Comparison of ENCODE assay signal across 8 mouse cellular contexts in the genomic region with DNA sequence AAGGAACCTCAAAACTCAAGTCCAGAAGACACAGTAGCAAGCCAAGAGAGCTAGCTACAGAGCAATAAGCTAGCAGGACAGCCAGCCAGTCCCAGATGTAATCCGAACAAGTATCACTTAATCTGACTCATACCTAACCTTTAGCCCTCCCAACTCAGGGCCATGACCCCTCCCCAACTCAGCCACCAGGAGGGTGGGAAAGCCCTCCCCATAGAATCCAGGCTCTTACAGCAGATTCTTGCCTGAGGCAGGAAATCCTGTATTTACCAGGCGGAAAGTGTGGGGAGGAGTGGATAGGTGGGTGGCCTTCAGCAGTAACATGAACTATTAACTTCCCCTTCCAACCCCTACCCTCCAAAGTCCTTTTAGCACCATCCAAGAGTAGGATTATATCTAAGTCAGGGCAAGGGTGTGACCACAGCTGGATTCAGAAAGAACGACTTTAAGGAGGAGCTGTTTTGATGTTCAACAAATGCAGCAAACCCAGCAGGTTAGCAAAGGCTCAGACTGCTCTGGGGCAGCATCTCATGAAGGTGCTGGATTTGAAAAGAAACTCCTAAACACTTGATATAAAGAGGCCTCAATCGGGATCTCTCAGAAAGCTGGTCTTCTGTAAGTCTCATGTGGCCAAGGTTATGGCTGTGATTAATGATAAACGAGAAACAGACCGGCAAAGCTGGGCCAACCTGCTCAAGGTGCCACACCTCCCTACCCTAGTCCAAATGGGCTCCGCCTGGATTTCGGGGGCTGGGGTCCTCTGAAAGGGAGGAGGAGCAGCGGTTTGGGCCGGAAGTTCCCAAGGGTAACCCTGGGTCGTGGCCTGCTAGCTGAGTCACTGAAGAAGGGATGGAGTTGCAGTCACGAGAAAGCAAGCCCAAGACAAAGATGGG. TPM values are rescaled to one million over a fixed set of nuclear protein-coding genes. Genes with fewer than 3 reads are reported as not detected.
DNase-seq lines count a peak whose midpoint lies in the region; ATAC-seq and TF ChIP-seq lines count a peak whose summit lies in the region.

Rnd2 (plus strand) TSS at position 789 of the 890 bp plus-strand sequence.

- no peak for TF ChIP-seq CTCF in gastrocnemius, adult 2 months (IDR thresholded peaks at IDR 0.05)
- no peak for TF ChIP-seq CTCF in liver, postnatal 0 days (IDR thresholded peaks at IDR 0.05; ENCODE audit: low read depth)

- TF ChIP-seq EP300 in liver, postnatal 0 days (IDR thresholded peaks at IDR 0.05; ENCODE audit: low read depth), result no peak

- H3K9me3 ChIP-seq in forebrain, embryonic 11.5 days (ENCODE audit: control insufficient read depth, low read length), result no peaks in the 10 kb centered on the region
- no peaks in the 10 kb centered on the region for H3K9me3 ChIP-seq in kidney, embryonic 14.5 days (ENCODE audit: control insufficient read depth, low read length)
- no peaks in the 10 kb centered on the region for H3K9me3 ChIP-seq in liver, postnatal 0 days (ENCODE audit: low read length)
- no peaks in the 10 kb centered on the region for H3K9me3 ChIP-seq in stomach, embryonic 15.5 days

- intact Hi-C loops in gastrocnemius, adult 2 months (cut with DNase I), result loop anchor here (5.0 kb wide), 1 partner anchor 88 kb away; the partner anchor contains the start of genes Brca1 and Nbr1
- intact Hi-C loops in gastrocnemius, postnatal 36 days (cut with DNase I), result no loop called here

- no peaks in the 10 kb centered on the region for H3K36me3 ChIP-seq in forebrain, embryonic 11.5 days (ENCODE audit: control insufficient read depth, insufficient read depth, low read length)
- H3K36me3 ChIP-seq in kidney, embryonic 14.5 days (ENCODE audit: control insufficient read depth, insufficient read depth, low read length), result peaks cover 14% of the 10 kb centered on the region; the same call in 1 of the 2 replicates
- no peaks in the 10 kb centered on the region for H3K36me3 ChIP-seq in liver, postnatal 0 days (replicated peaks; ENCODE audit: insufficient read depth, low read length)
- H3K36me3 ChIP-seq in stomach, embryonic 15.5 days, result peaks cover 9% of the 10 kb centered on the region

- peaks cover 20% of the 10 kb centered on the region for H3K4me1 ChIP-seq in forebrain, embryonic 11.5 days (replicated peaks; ENCODE audit: control insufficient read depth, insufficient read depth, low read length)
- H3K4me1 ChIP-seq in kidney, embryonic 14.5 days (ENCODE audit: control insufficient read depth, insufficient read depth, low read length), result peaks cover 43% of the 10 kb centered on the region
- peaks cover 31% of the 10 kb centered on the region for H3K4me1 ChIP-seq in liver, postnatal 0 days (ENCODE audit: insufficient read depth)
- H3K4me1 ChIP-seq in stomach, embryonic 15.5 days, result peaks cover 39% of the 10 kb centered on the region

- peak within 1 kb of the TSS; percentile 96 for H3K4me2 ChIP-seq in forebrain, embryonic 11.5 days (ENCODE audit: low read depth, low read length, severe bottlenecking)
- H3K4me2 ChIP-seq in kidney, embryonic 14.5 days (replicated peaks; ENCODE audit: low read depth, low read length), result peak within 1 kb of the TSS; percentile 99
- H3K4me2 ChIP-seq in liver, postnatal 0 days (ENCODE audit: low read depth, low read length), result peak within 1 kb of the TSS; percentile 92
- peak within 1 kb of the TSS; percentile 95 for H3K4me2 ChIP-seq in stomach, embryonic 15.5 days

- no peak for ATAC-seq in forebrain, embryonic 11.5 days (replicated peaks; ENCODE audit: low FRiP score)
- peak; percentile 8; the same call in 1 of the 2 replicates for ATAC-seq in kidney, embryonic 14.5 days (ENCODE audit: low FRiP score, low TSS enrichment)
- no peak for ATAC-seq in liver, postnatal 0 days
- peak; percentile 20 for ATAC-seq in stomach, embryonic 15.5 days (ENCODE audit: insufficient read depth, low FRiP score, low read depth)

- WGBS in forebrain, embryonic 11.5 days, result 15% methylated on average over 12 of the region's 12 CpGs
- WGBS in kidney, embryonic 14.5 days, result 4% methylated on average over 12 of the region's 12 CpGs
- 11% methylated on average over 12 of the region's 12 CpGs for WGBS in liver, postnatal 0 days (ENCODE audit: insufficient replicate concordance)
- WGBS in stomach, embryonic 15.5 days, result 12% methylated on average over 12 of the region's 12 CpGs

- H3K9ac ChIP-seq in forebrain, embryonic 11.5 days (ENCODE audit: low read length), result peak within 1 kb of the TSS; percentile 66
- peak within 1 kb of the TSS; percentile 81 for H3K9ac ChIP-seq in kidney, embryonic 14.5 days (ENCODE audit: low read depth, low read length)
- H3K9ac ChIP-seq in liver, postnatal 0 days (replicated peaks), result peak within 1 kb of the TSS; percentile 70
- peak within 1 kb of the TSS; percentile 68 for H3K9ac ChIP-seq in stomach, embryonic 15.5 days

- H3K4me3 ChIP-seq in gastrocnemius, adult 2 months, result peak within 1 kb of the TSS; percentile 92
- peak within 1 kb of the TSS; percentile 72 for H3K4me3 ChIP-seq in forebrain, embryonic 11.5 days (ENCODE audit: low read depth, low read length)
- H3K4me3 ChIP-seq in kidney, embryonic 14.5 days (ENCODE audit: low read length), result peak within 1 kb of the TSS; percentile 80
- H3K4me3 ChIP-seq in liver, postnatal 0 days (ENCODE audit: low read depth, low read length), result peak within 1 kb of the TSS; percentile 74
- peak within 1 kb of the TSS; percentile 89 for H3K4me3 ChIP-seq in stomach, embryonic 15.5 days (replicated peaks)

- DNase-seq in gastrocnemius, adult 2 months, result no peak
- DNase-seq in gastrocnemius, postnatal 36 days, result no peak
- DNase-seq in ES-CJ7 (ENCODE audit: low read depth, low spot score), result peak; percentile 64
- DNase-seq in forebrain, embryonic 11.5 days (ENCODE audit: low spot score), result no peak
- no peak for DNase-seq in liver, postnatal 0 days
- no peak for DNase-seq in right cerebral cortex, adult 2 months (ENCODE audit: low spot score in 2 of 2)

- peak within 1 kb of the TSS; percentile 89 for H3K27ac ChIP-seq in gastrocnemius, adult 2 months
- peak within 1 kb of the TSS; percentile 63 for H3K27ac ChIP-seq in forebrain, embryonic 11.5 days (ENCODE audit: low read depth, low read length)
- H3K27ac ChIP-seq in kidney, embryonic 14.5 days (ENCODE audit: low read depth, low read length), result peak within 1 kb of the TSS; percentile 79
- peak within 1 kb of the TSS; percentile 46 for H3K27ac ChIP-seq in liver, postnatal 0 days (ENCODE audit: low read depth)
- peak within 1 kb of the TSS; percentile 94 for H3K27ac ChIP-seq in stomach, embryonic 15.5 days

- H3K27me3 ChIP-seq in forebrain, embryonic 11.5 days (ENCODE audit: control insufficient read depth, insufficient read depth, low read length), result no peaks in the 10 kb centered on the region
- no peaks in the 10 kb centered on the region for H3K27me3 ChIP-seq in kidney, embryonic 14.5 days (ENCODE audit: control insufficient read depth, insufficient read depth, low read length)
- H3K27me3 ChIP-seq in liver, postnatal 0 days (ENCODE audit: insufficient read depth, low read length), result peaks cover 13% of the 10 kb centered on the region; the same call in 1 of the 2 replicates
- no peaks in the 10 kb centered on the region for H3K27me3 ChIP-seq in stomach, embryonic 15.5 days (replicated peaks)

RNA-seq across cellular contexts. Expression of gene Rnd2, which starts in this region (rescaled TPM):
- total RNA-seq in gastrocnemius, adult 2 months (2021), result 1 to 10 TPM; 3.3 to 3.5 TPM
- 1 to 10 TPM; 2.8 to 3.0 TPM for total RNA-seq in gastrocnemius, postnatal 36 days (2021)
- 43.5 and 49.0 TPM in 2 replicates for polyA plus RNA-seq in forebrain, embryonic 11.5 days (2014; fragmentation: Nextera tagmentation; extraction: Ambion mirVana)
- 7.0 and 10.8 TPM in 2 replicates for polyA plus RNA-seq in kidney, embryonic 14.5 days (2014; fragmentation: Nextera tagmentation; extraction: Ambion mirVana)
- 1.9 and 2.0 TPM in 2 replicates for polyA plus RNA-seq in liver, postnatal 0 days (2015; fragmentation: Nextera tagmentation; extraction: Ambion mirVana)
- 16.0 and 17.1 TPM in 2 replicates for polyA plus RNA-seq in stomach, embryonic 15.5 days (2015; fragmentation: Nextera tagmentation; extraction: Ambion mirVana)

Comparison
In these comparisons a context has a peak if more than half of its experiments do, and no peak if none do; other contexts are left out.
1. ATAC-seq: peak in kidney, embryonic 14.5 days (single experiment) and stomach, embryonic 15.5 days (single experiment); none in forebrain, embryonic 11.5 days (single experiment) and liver, postnatal 0 days (single experiment).
2. Peak in every context shown above with its lines, with median percentiles within 50 percentile points of each other: H3K27ac ChIP-seq, H3K4me3 ChIP-seq, H3K4me2 ChIP-seq and H3K9ac ChIP-seq.